Mouse (Mus musculus): ENCODE results near the gene Fbxw8. TPM values are rescaled to one million over a fixed set of nuclear protein-coding genes. Genes with fewer than 3 reads are reported as not detected.

Fbxw8 gene
- polyA plus RNA-seq, 1 experiment from 2014 or later: 28.9 TPM

DNA sequence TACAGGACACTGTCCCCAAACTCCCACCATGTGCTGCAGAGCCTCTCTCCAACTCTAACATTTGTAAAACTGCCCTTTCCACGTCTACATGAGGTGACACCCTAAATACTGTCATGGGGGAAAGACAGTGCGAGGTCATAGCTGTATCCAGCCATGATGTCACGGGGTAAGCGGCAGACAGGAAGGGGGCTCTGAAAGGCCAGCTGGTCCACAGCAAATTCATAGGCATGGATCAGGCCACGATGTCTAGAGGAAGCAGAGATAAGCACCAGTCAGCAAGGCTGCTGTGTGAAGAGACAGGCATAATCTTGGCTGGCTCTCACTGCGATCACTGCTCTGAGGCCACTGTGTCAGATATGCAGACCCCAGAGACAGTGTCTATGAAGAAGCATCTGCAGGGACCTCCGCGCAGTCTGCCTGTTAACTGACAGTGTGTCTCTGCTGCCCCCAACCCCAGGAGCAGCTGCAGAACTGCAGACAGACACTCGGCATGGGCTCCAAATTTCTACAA lies 87.2 kb downstream of the Fbxw8 start:
- no peak overlapping the region for H3K4me3 ChIP-seq
- H3K4me2 ChIP-seq: no peak overlapping the region
- H3K27me3 ChIP-seq: no peaks in the 10 kb centered on the region
- no peak overlapping the region for H3K9ac ChIP-seq
- no peak for ATAC-seq (ENCODE audit: insufficient number of reproducible peaks, insufficient read depth, low FRiP score, low TSS enrichment, low read depth)
- no peaks in the 10 kb centered on the region for H3K4me1 ChIP-seq
- peaks cover 84% of the 10 kb centered on the region for H3K36me3 ChIP-seq
- no peaks in the 10 kb centered on the region for H3K9me3 ChIP-seq
- H3K27ac ChIP-seq: no peak overlapping the region
- WGBS: 92% methylated on average over 9 of the region's 9 CpGs

- Histone ChIP-seq H3K9me3 (no peaks in the 10 kb centered on the region), H3K27me3 (no peaks in the 10 kb centered on the region), H3K9ac (no peak overlapping the region), H3K36me3 (peaks cover 80% of the 10 kb centered on the region), H3K27ac (no peak overlapping the region), H3K4me3 (no peak overlapping the region), H3K4me1 (no peaks in the 10 kb centered on the region), H3K4me2 (no peak overlapping the region)
- WGBS: 75% methylated on average over 4 of the region's 4 CpGs
- ATAC-seq (ENCODE audit: insufficient number of reproducible peaks, insufficient read depth, low FRiP score, low TSS enrichment, low read depth): no peak
These were observed 87.7 kb downstream of the Fbxw8 start for GRCm38 (mm10) chr5:118067572-118067971.

DNA sequence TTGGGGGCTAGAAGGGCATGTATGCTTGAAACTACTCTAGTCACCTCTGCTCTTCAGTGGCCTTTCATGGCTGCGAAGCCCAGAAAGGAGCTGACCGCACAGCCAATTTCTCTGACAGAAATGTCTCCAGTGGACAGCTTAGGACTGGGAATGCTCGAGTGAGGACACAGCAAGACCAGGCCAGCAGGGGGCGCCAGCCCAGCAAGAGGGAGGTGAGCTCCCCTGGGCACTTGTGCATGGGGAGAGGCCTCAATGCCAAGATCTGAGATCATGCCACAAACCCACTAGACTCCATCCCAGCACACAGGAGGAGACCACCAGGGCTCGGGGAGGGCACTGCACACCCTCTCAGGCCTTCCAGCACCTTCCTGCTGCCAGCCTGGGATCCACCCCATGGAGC lies 88.4 kb downstream of the Fbxw8 start:
- no peak for ATAC-seq (ENCODE audit: insufficient number of reproducible peaks, insufficient read depth, low FRiP score, low TSS enrichment, low read depth)
- Histone ChIP-seq H3K36me3 (peaks cover 74% of the 10 kb centered on the region), H3K9ac (no peak overlapping the region)

GRCm38 (mm10) chr5:118065516-118066255 lies 89.6 kb downstream of the Fbxw8 start:
- Histone ChIP-seq H3K36me3 (peaks cover 72% of the 10 kb centered on the region), H3K9me3 (no peaks in the 10 kb centered on the region), H3K4me1 (no peaks in the 10 kb centered on the region), H3K4me3 (no peak overlapping the region), H3K9ac (no peak overlapping the region), H3K27ac (no peak overlapping the region), H3K4me2 (no peak overlapping the region), H3K27me3 (no peaks in the 10 kb centered on the region)
- ATAC-seq (ENCODE audit: insufficient number of reproducible peaks, insufficient read depth, low FRiP score, low TSS enrichment, low read depth): no peak
- 89% methylated on average over 19 of the region's 19 CpGs for WGBS

More for the DNA sequence above, 88.4 kb downstream of the Fbxw8 start:
- Histone ChIP-seq H3K4me1 (no peaks in the 10 kb centered on the region), H3K27me3 (no peaks in the 10 kb centered on the region), H3K4me3 (no peak overlapping the region), H3K27ac (no peak overlapping the region), H3K4me2 (no peak overlapping the region), H3K9me3 (no peaks in the 10 kb centered on the region)
- WGBS: 68% methylated on average over 5 of the region's 5 CpGs

- no peak overlapping the region for H3K4me2 ChIP-seq
- WGBS: 64% methylated on average over 10 of the region's 10 CpGs
- no peak overlapping the region for H3K4me3 ChIP-seq
- H3K27ac ChIP-seq: no peak overlapping the region
- H3K27me3 ChIP-seq: no peaks in the 10 kb centered on the region
- H3K9ac ChIP-seq: no peak overlapping the region
- H3K36me3 ChIP-seq: peaks cover 62% of the 10 kb centered on the region
- H3K9me3 ChIP-seq: no peaks in the 10 kb centered on the region
- no peaks in the 10 kb centered on the region for H3K4me1 ChIP-seq
- no peak for ATAC-seq (ENCODE audit: insufficient number of reproducible peaks, insufficient read depth, low FRiP score, low TSS enrichment, low read depth)
These were observed 90.9 kb downstream of the Fbxw8 start for GRCm38 (mm10) chr5:118064284-118064901.

DNA sequence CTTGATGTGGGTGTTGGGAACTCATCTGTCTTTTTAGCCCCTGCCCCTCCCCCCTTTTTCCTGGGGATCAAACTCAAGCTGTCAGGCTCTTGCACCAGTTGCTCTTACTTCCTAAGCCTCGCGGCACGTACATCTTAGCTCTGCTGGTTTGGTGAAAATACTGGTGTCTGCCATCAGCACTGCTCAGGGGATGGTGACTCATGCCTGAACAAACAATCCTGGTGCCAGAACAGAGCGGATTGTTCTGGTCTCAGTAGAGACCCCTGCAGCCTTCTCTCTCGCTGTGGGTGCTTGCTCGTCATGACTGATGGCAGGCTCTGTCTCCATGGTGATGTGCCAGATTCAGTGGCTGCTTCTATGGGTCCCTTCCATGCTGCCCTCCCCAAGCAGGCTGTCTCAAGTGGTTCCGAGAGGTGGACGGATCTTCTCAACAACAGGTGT lies 92.1 kb downstream of the Fbxw8 start:
- Histone ChIP-seq H3K9ac (no peak overlapping the region), H3K27me3 (no peaks in the 10 kb centered on the region), H3K4me3 (no peak overlapping the region), H3K4me2 (no peak overlapping the region), H3K9me3 (no peaks in the 10 kb centered on the region), H3K27ac (no peak overlapping the region), H3K4me1 (peaks cover 1% of the 10 kb centered on the region; the same call in 1 of the 2 replicates), H3K36me3 (peaks cover 52% of the 10 kb centered on the region)
- WGBS: 88% methylated on average over 8 of the region's 8 CpGs
- no peak for ATAC-seq (ENCODE audit: insufficient number of reproducible peaks, insufficient read depth, low FRiP score, low TSS enrichment, low read depth)

DNA sequence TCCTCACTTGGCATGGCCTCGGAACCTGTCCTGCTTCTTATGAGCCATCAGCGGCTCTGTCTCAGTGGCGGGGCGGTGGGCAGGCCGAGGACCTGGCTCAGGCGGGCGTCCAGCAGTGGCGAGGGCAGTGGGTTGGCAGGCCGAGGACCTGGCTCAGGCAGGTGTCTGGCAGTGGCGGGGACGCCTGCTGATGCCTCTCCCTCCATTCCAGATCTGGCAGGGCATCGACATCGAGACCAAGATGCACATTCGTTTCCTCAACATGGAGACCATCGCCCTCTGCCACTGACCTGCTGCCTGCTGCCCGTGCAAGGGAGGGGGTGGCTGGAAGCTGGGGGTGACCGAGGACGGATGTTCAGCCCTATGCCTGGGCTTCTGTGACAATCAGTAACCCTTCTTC lies 93.9 kb downstream of the Fbxw8 start:
- Histone ChIP-seq H3K4me2 (no peak overlapping the region), H3K27me3 (no peaks in the 10 kb centered on the region), H3K4me3 (no peak overlapping the region), H3K27ac (no peak overlapping the region), H3K9ac (no peak overlapping the region), H3K9me3 (no peaks in the 10 kb centered on the region), H3K36me3 (peaks cover 34% of the 10 kb centered on the region), H3K4me1 (peaks cover 14% of the 10 kb centered on the region)
- WGBS: 93% methylated on average over 18 of the region's 18 CpGs
- ATAC-seq (ENCODE audit: insufficient number of reproducible peaks, insufficient read depth, low FRiP score, low TSS enrichment, low read depth): no peak

- Histone ChIP-seq H3K4me1 (peaks cover 14% of the 10 kb centered on the region), H3K27ac (no peak overlapping the region), H3K9ac (no peak overlapping the region), H3K36me3 (peaks cover 17% of the 10 kb centered on the region), H3K4me3 (no peak overlapping the region), H3K4me2 (no peak overlapping the region), H3K9me3 (no peaks in the 10 kb centered on the region), H3K27me3 (no peaks in the 10 kb centered on the region)
- WGBS: 86% methylated on average over 9 of the region's 9 CpGs
- no peak for ATAC-seq (ENCODE audit: insufficient number of reproducible peaks, insufficient read depth, low FRiP score, low TSS enrichment, low read depth)
These were observed 95.6 kb downstream of the Fbxw8 start for GRCm38 (mm10) chr5:118059646-118060045.

- H3K4me3 ChIP-seq: no peak overlapping the region
- ATAC-seq (ENCODE audit: insufficient number of reproducible peaks, insufficient read depth, low FRiP score, low TSS enrichment, low read depth): no peak
- peaks cover 12% of the 10 kb centered on the region; the same call in 1 of the 2 replicates for H3K36me3 ChIP-seq
- H3K4me1 ChIP-seq: peaks cover 14% of the 10 kb centered on the region
- no peak overlapping the region for H3K27ac ChIP-seq
- H3K27me3 ChIP-seq: no peaks in the 10 kb centered on the region
- 92% methylated on average over 10 of the region's 10 CpGs for WGBS
- H3K9ac ChIP-seq: no peak overlapping the region
- H3K4me2 ChIP-seq: no peak overlapping the region
- no peaks in the 10 kb centered on the region for H3K9me3 ChIP-seq
These were observed 96.4 kb downstream of the Fbxw8 start for GRCm38 (mm10) chr5:118058858-118059257.

GRCm38 (mm10) chr5:118057508-118058111 lies 97.7 kb downstream of the Fbxw8 start:
- Histone ChIP-seq H3K4me1 (peaks cover 14% of the 10 kb centered on the region), H3K36me3 (peaks cover 8% of the 10 kb centered on the region; the same call in 1 of the 2 replicates), H3K27me3 (no peaks in the 10 kb centered on the region), H3K4me2 (no peak overlapping the region), H3K27ac (no peak overlapping the region; the same call in 1 of the 2 replicates), H3K4me3 (no peak overlapping the region), H3K9me3 (no peaks in the 10 kb centered on the region), H3K9ac (no peak overlapping the region)
- 35% methylated on average over 8 of the region's 8 CpGs for WGBS
- no peak for ATAC-seq (ENCODE audit: insufficient number of reproducible peaks, insufficient read depth, low FRiP score, low TSS enrichment, low read depth)

GRCm38 (mm10) chr5:118053205-118053604 lies 102.1 kb downstream of the Fbxw8 start:
- ATAC-seq (ENCODE audit: insufficient number of reproducible peaks, insufficient read depth, low FRiP score, low TSS enrichment, low read depth): no peak
- Histone ChIP-seq H3K36me3 (no peaks in the 10 kb centered on the region), H3K9ac (no peak overlapping the region), H3K4me1 (peaks cover 13% of the 10 kb centered on the region), H3K4me3 (no peak overlapping the region), H3K4me2 (no peak overlapping the region), H3K27ac (no peak overlapping the region), H3K9me3 (no peaks in the 10 kb centered on the region), H3K27me3 (no peaks in the 10 kb centered on the region)
- 94% methylated on average over 2 of the region's 2 CpGs for whole genome bisulfite sequencing
